Mouse (Mus musculus) spleen, adult 18-20 months (tissue): ENCODE data around the gene Csdc2.
"Not testable (repeated sequence)": the region's sequence is repeated elsewhere in the genome, so short reads cannot be mapped to it uniquely, and the experiment has no call there.

ENCODE experiments used
- DNase-seq, 2 experiments: peaks; one replicate each; pipeline ENCODE4 v3.0.0; 2022; ENCODE audit warnings: mixed read lengths in 2 of 2

The Csdc2 gene

DNA sequence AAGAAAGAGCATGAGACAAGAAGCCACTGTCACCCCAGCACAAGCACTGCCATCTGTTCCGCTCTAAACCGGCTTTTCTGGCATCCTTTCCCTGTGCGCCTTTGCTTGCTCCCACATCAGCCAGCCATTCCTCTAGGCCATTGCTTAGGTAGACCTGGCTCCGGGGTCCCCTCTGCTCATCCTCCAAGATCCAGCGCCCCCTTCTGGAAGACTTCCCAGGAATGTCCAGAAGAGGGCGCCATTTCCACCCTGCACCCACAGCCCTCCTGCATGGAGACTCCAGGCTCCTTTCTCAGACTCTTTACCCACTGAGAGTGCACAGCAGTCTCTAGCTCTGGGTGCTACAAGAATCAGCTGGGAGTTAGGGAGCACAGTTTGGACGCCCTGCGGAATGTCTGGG is 19.9 kb downstream of the Csdc2 start:
- DNase-seq = peak in 1 of 2 experiments; percentile 56

DNA sequence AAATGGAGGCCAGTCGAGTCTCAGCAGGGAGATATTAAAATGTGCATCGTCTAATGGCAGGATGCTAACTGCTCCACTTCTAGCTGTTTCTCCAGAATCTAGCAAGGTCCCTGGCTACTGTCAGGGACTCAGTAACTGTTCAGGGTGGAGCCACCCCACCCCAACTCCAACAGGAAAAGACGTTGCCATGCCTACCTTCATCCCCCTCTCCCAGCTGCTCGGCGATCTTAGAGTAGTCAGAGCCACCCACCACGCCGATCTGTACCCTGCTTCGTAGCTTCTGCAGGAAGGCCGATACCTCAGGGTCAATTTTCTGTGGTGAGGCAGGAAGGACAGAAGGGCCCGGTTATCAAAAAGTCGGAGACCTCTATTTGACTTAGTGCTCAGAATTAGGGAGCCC is 21.0 kb downstream of the Csdc2 start:
- no peak for DNase-seq

DNA sequence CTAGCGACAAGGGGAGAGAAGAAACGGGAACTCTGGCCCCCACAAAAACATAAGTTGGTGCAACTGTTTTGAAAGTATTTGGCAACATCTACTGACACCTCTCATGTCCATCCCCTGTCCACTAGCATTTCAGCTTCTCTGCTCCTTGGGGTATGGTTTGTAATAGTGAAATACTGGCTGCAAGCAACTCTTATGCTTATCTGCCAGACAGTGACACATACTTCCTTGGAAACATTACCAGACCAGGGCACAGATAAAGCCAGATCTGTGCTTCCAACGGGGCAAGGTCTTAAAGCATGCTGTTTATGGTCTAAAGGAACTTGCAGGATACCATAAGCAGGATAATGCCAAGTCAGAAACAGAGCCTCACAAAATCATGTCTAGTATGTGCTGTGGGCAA is 22.3 kb downstream of the Csdc2 start:
- no peak for DNase-seq

DNA sequence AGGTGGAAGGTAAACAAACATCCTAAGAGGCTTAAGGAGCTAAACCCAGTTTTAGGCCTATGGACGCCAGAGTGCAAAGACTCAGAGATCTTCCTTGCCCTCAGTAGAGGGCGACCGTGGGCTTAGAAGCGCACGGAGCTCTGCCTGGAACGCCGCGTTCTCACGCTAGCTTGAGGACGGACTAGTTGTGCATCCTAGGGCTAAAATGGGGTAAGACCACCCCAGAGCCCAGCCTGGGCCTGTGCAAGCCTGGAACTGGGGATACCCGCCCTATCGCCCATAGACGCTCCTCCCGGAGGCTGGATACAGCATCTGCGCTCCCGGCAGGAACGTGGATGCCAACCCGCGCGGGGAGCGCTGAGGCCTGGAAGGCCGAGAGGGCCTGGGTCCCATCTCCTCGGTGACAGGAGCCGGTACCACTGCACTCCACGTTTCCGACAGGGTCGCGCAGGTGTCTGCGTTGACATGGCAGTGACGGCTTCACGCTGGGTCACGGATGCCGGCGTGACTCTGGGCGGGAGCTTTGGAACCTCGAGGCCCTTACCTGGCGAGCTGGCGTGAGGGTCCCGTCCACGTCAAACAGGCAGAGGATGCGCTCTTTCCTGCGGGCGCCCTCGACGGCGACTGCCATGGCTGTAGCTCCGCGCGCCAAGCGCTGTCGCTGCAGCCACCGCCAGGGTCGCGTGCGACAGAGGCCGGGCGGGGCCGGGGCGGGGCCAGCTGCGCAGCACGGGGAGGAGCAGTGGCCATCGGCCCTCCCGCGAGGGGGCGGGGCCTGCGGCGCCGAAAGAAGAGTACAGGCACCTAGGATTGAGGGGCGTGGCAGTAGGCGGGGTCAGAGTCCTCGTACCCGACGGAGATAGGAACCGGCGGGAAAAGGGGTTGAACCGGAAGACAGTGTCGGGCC is 23.9 kb downstream of the Csdc2 start, which contains the start of gene Pmm1:
Gene Pmm1 (minus strand): TSS at position 760 of the 907 bp plus-strand sequence.
- DNase-seq = peak; percentile 99 to 100

DNA sequence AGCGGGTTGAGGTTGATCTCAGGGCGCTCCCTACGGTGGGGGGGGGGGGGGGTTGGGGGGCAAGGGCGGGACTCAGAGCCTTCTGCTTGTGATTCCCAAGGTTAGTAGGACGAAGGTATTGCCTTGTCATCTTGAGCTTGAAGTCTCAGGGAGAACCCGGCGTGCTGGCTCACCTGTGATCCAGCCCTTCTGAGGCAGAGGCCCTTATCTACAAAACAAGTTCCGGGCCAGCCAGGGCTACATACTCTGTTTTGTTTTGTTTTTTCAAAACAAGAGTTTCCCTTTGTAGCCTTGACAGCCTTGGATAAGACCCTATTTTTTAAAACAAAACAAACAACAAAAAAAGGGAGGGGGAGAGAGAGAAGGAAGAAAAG is 24.5 kb downstream of the Csdc2 start:
- DNase-seq = no peak

DNA sequence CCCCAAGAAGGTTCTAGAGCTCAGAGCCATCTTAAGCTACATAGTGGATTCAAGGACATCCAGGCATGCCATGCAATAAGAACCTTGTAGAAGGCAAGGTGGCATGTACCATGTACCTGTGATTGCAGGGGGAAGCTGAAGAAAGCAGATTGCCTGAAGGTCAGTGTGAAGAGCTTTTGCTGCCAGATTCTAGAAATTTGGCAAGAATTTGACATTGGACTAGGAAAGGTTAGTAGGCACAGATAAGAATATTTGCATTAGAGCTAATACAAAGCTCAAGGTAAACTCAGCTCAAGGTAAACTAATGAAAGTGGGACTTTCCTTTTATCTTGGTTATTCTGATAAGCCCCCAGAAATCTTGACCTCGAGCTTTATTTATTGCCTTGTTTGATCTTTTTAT is 27.7 kb downstream of the Csdc2 start:
- DNase-seq = no peak

DNA sequence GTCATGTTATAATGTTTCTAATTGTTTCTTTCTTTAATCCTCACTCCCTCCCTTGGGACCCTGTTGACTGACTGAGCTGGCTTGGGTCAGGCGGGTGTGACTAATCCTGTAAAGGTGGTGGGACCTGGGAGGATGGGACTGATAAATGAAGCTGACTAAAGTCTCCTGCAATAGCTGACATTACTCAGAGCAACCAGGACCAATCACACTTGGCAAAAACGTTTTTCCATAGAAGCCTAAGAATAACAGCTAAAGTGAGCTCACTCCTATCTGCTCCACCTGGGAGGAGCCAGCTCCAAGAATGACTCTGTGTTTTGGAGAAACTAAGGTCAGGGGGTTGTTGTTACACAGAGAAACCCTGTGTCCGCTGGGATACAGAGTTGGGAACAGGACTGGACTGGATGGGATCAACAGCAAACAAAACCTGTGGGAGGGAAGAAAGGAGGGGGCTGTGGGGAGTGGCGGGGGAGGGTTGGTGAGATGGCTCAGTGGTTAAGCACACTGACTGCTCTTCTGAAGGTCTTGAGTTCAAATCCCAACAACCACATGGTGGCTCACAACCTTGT is 28.5 kb downstream of the Csdc2 start:
- DNase-seq = no peak

DNA sequence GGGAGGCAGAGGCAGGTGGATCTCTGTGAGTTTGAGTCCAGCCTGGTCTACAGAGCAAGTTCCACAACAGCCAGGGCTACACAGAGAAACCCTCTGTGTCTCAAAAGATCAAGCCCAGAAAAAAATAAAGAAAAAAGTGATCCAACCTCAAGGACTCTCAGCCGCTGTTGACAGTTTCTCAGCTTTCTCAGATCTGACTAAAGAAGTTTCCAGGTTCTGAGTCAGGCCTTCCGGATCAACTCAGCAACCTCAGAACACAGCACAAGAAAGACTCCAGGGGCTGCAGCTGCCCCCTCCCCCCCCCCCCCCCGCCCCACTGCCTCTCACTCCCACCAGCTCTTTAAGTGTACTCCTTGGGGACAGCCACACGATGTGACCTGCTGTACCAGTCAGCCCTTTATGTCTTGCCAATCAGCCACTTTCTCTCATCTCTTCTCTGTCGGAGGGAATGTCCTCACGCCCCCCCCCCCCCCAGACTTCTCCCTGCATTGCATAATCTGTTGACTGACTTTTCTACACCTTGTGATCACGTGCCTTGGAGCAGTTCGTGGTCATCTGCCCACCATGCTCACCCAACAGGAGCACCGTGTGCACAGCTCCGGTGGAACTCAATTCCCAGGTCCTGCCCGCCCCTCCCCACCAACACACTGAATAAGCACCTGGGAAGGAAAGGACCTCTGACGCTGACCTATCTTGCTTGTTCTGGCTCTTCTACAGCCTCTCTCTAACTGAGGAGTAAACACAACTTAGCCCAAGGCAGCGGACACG is 29.7 kb downstream of the Csdc2 start:
- no peak for DNase-seq

DNA sequence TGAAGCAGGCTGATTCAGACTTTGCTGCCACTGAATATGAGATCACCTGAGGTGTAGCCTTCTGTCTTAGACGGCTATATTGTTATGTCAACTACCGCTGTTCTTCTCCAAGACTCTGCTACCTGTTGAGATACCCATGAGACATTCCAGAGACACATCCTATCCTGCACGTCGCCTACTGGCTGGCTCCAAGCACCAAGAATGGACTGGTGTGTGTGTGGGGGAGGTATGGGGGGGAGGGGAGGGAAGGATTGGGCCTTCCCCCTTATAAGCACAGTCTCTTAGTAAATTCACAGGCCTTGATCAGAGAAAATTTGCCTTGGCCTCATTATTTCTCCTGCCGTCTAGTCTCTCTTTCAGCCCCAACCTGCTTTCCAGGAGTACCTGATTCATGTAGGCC is 31.3 kb downstream of the Csdc2 start:
- DNase-seq = no peak

DNA sequence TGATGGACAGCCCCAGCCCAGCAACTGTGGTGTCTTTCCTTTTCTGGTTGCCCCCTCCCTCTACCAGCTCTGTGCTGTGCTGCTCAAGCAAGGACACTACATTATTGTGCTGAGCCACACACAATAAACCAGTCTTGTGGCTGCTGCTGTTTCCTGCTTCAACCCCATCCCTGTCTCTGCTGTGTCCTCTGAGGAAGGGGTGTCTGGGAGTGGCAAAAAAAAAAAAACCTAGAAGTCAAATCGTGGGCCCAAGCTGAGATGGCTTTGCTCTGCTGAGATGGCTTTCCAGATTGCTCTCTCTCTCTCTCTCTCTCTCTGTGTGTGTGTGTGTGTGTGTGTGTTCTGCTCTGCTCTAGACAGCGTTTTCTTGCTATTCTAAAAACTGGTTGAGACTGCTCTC is 31.9 kb downstream of the Csdc2 start:
- DNase-seq = no peak

DNA sequence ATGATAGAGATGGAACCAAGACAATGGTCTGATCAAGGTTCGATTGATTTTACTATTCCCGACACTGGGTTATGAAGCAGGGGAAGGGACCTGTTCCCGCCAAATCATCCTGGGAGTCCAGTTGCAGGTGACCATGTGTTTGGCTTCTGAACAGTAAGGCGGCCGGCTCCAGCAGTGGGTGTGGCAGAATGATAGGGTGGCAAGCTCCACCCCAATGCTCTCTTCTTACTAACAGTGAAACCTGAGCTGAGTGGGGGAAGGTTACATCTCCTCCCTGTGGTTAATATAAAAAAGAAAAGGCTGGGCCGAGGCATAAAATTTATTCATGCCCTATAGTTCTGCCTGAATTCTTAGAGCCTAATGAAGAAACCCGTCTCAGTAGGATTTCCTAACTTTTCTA is 32.6 kb downstream of the Csdc2 start:
- DNase-seq = no peak

DNA sequence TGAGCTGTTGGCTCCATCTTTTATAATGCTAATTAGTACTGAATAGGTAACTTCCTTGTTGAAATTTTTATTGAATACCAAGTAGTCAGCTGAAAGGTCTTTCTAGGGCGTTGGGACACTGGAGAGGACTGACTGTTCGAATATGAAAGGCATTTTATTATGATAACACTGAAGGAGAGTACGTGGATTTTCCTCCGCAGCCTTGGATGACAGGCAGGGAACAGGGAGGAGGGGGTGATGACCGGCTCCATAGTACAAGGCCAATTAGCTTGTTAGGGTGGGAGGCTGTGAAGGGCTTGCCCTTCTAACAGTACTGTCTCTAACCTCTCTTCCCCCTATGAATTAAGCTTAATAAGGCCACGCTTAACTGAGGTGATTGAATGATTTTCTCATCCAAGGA is 33.1 kb downstream of the Csdc2 start:
- not testable (repeated sequence) for DNase-seq

DNA sequence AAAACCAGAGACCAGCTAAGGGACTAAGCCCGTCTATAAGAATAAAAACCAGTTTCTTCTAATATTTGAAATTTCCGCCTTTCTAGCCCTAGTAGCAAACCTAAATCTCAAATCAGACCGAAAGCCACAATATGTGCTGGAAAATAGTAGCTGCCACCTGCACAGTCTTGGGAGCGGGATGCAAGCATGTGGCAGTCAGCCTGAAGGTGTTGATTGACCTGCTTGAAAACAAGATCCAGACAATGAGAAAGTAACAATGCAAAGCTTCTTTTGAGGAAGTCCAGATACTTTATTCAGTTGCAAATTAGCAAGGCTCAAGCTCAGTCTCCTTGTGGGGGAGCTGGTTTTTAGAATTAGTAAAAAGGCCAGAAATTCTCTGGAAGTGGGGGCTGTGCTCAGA is 33.9 kb downstream of the Csdc2 start:
- DNase-seq = not testable (repeated sequence)

DNA sequence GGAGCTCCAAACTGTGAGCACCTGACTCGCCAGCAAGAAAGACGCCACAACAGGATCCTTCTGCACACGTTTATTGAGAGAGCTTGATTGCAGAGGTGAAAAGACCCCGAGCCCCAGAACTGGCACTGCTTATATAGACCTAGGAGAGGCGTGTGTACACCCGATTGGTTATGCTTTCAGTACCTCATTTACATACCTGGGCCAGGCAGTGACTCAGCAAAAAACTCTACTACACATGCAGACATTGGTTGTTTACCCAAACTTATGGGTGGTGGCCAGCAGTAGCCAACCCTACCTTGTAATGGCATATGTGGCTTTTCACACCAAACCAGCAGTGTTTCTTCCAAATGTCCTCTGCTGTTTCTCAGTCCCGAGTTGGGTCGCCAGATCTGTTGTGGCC is 38.6 kb downstream of the Csdc2 start:
- DNase-seq = not testable (repeated sequence)

DNA sequence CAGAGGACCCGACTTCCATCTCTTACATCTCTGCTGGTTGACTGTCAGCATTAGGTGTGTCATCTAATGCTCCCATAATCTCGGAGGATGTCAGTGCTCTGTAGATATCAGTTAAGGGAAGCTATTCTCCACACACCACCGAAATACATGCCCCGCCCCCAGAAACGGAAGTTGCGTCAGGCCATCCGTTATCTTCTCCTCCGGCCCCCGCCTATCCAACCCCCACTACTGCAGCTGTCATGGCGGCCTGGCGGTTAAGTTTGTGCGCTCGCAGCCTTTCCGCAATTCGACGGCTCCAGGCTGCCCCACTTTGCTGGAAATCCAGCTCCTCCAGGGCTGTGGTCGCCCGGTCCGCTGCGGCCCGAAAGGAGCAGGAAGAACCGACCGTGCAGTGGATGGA is 43.8 kb downstream of the Csdc2 start, which contains the start of gene 1700029P11Rik:
Gene 1700029P11Rik (plus strand): TSS at position 220 of the 400 bp plus-strand sequence.
- no peak for DNase-seq

DNA sequence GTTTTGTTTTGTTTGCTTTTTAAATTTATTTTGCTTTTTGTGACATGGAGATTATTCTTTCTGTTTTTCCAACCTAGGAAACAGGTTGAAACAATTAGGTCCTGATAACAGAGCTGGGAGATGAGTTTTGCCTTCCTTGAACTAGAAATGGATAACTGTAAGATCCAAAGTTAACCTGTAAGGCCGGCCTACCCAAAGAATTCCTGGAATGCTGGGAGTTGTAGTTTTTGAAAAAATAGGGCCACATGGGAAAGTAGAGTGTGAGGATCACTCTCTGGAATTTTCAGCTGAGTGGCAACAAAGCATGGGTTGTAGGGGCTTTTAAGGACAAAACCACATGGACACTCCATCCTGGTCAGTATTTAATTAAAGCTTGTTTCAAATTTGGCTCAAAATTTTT is 45.6 kb downstream of the Csdc2 start:
- no peak for DNase-seq

DNA sequence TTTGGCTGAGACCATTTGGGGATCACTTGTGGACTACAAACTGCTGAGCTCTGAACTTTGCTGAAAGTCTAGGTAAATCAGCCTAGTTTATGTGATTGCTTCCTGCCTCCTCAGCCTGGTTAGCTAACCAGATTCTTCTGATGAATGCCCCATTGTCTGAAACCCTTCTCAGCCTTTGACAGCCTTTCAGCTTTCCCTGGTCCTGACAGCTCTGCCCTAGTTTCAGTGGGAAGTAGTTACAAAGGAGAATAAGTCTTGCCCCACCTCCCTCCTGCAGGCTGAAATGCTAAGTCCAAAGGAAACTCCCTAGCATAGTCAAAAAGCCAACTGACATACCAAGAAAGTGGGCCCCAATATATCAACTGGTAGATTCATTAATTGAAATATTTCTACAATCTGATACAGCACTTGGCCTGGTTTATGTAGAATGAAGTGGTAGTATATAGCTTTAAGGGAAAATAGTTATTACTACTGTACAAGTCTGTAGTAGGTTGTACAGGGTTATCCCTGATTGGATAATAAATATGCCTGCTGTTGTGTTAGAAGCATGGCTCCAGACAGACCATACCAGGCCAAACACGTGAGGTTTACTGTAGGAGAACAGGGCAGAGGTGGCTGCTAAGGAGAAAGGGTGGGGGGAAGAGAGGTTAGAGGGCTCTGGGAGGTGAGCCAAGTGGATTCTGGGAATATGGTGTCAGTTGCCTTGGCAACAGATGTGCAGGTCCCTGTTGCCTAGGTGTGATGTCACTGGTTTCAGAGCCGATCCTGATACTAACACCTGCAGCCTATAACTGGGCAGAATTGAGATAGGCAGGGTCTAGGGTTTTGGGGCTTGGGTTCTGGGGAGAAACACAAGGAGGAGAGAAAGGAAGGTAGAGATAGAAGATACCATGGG is 49.0 kb downstream of the Csdc2 start:
- DNase-seq = no peak

DNA sequence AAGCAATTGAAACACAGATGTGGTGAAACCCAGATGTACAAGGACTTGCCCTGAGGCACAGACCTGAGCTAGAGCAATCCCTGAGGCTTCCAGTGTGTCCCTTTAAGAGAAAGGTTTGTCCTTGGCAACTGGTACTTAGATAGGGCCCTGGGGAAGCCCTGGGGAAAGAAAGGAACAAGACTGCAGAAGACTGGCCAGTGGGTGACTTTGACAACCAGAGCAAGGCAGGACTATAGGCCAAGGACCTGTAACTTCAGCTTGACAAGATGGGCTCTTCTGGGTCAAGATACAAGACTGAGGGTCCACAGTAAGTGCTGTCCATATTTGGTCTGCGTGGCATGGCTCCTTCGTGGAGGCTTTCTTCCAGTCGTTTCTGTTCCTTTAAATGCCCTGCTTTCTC is 51.1 kb downstream of the Csdc2 start, which contains the start of gene Xrcc6:
Gene Xrcc6 (plus strand): TSS at position 190 of the 400 bp plus-strand sequence.
- no peak for DNase-seq

DNA sequence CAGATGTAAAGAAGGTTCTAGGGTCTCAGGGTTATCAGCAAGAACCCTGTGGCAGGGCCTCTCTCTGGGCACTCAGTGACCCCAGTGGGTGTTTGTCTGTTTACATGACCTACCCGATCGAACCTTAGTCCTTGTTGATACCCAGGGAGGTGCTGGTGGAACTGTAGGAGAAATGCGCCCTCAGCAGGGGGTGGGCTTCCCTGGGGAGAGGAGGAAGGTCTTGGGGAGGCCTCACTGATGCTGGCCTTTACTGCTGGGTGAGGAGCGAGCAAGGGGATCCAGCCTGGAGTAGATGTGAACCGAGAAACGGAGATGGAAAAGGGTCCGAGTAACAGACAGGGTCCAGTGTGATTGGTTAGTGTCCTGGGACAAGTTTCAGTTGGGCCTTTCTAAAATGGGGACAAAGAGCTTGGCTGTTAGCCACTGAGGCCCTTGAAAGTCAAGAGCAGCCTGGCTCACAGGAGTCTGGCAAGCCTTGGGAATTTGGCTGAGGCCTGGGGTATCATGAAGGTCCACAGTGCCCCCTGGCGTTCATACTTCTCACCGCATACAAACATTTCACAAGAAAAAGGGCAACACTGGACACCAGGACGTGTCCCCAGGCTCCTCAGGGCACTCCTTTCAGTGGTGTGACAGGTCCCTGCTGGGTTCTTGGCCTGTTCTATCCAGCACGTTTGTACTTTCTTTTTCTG is 53.0 kb downstream of the Csdc2 start:
- peak; percentile 35 to 71 for DNase-seq

DNA sequence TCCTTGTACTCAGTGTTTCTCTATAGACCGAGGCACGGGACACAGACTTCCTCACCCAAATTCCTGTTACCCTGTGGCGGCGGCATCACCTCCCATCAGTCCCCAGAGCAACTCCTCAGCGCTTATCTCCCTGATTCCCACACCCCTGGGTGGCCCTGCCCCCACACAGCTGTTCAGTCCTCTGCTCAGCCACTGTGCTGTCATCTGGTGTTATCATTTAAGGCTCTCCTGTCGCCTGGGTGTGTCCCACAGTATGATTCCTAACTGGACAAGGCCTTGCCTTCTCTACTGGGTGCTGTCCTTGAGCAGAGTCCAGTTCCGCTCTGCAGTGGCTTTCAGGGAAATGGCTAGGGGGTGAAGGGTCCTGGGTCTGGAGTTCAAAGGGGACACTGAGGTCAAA is 54.0 kb downstream of the Csdc2 start:
- DNase-seq = no peak

DNA sequence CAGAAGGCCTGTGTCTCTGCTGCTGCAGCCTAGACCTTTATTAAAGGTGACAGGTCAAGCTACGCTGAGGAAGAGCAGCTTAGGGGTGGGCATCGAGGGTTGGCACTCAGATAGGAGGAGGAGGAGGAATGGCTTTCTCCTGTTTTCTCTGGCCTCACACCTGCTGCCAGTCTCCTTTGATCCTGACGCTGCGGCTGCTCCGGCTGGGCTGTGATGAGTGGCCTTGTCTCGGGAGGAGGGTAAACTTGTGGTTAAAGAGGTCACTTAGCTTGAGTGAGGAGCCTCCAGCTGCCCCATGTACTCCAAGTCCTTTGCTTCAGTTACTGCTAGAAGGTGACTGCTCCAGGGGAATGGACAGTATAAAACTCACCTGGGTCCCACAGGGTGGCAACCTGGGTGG is 57.4 kb downstream of the Csdc2 start:
- no peak for DNase-seq
